Mouse (Mus musculus): ENCODE measurements around the gene Insig1. TPM values are rescaled to one million over a fixed set of nuclear protein-coding genes. Genes with fewer than 3 reads are reported as not detected.

Gene Insig1
- polyA plus RNA-seq, 1 experiment, result 91.6 TPM

GRCm38 (mm10) chr5:28106966-28107365 is 35.8 kb downstream of the Insig1 start:
- no peak for TF ChIP-seq CTCF (IDR thresholded peaks at IDR 0.05; ENCODE audit: extremely low read depth, insufficient read depth, low read length)
- TF ChIP-seq POLR2A (IDR thresholded peaks at IDR 0.05; ENCODE audit: extremely low read depth, insufficient read depth, low read length), result no peak
- Histone ChIP-seq H3K4me1 (ENCODE audit: control insufficient read depth, insufficient read depth, low read length) (no peaks in the 10 kb centered on the region), H3K27ac (ENCODE audit: insufficient read depth, low read length) (no peak overlapping the region), H3K4me3 (ENCODE audit: insufficient read depth, low read length) (no peak overlapping the region)

GRCm38 (mm10) chr5:28107974-28108373 is 36.8 kb downstream of the Insig1 start:
- Histone ChIP-seq H3K27ac (ENCODE audit: insufficient read depth, low read length) (no peak overlapping the region), H3K4me3 (ENCODE audit: insufficient read depth, low read length) (no peak overlapping the region), H3K4me1 (ENCODE audit: control insufficient read depth, insufficient read depth, low read length) (no peaks in the 10 kb centered on the region)
- TF ChIP-seq POLR2A (IDR thresholded peaks at IDR 0.05; ENCODE audit: extremely low read depth, insufficient read depth, low read length), result no peak
- no peak for TF ChIP-seq CTCF (IDR thresholded peaks at IDR 0.05; ENCODE audit: extremely low read depth, insufficient read depth, low read length)

GRCm38 (mm10) chr5:28110881-28111280 is 39.7 kb downstream of the Insig1 start:
- Histone ChIP-seq H3K27ac (ENCODE audit: insufficient read depth, low read length) (no peak overlapping the region), H3K4me3 (ENCODE audit: insufficient read depth, low read length) (no peak overlapping the region), H3K4me1 (ENCODE audit: control insufficient read depth, insufficient read depth, low read length) (no peaks in the 10 kb centered on the region)
- TF ChIP-seq POLR2A (IDR thresholded peaks at IDR 0.05; ENCODE audit: extremely low read depth, insufficient read depth, low read length) (no peak), CTCF (IDR thresholded peaks at IDR 0.05; ENCODE audit: extremely low read depth, insufficient read depth, low read length) (no peak)

GRCm38 (mm10) chr5:28117251-28117880 is 46.2 kb downstream of the Insig1 start:
- H3K4me1 ChIP-seq (ENCODE audit: control insufficient read depth, insufficient read depth, low read length), result no peaks in the 10 kb centered on the region
- H3K27ac ChIP-seq (ENCODE audit: insufficient read depth, low read length), result no peak overlapping the region
- H3K4me3 ChIP-seq (ENCODE audit: insufficient read depth, low read length), result no peak overlapping the region
- TF ChIP-seq POLR2A (IDR thresholded peaks at IDR 0.05; ENCODE audit: extremely low read depth, insufficient read depth, low read length) (no peak), CTCF (IDR thresholded peaks at IDR 0.05; ENCODE audit: extremely low read depth, insufficient read depth, low read length) (no peak)

- H3K4me1 ChIP-seq (ENCODE audit: control insufficient read depth, insufficient read depth, low read length), result no peaks in the 10 kb centered on the region
- no peak overlapping the region for H3K4me3 ChIP-seq (ENCODE audit: insufficient read depth, low read length)
- no peak overlapping the region for H3K27ac ChIP-seq (ENCODE audit: insufficient read depth, low read length)
- TF ChIP-seq POLR2A (IDR thresholded peaks at IDR 0.05; ENCODE audit: extremely low read depth, insufficient read depth, low read length) (no peak), CTCF (IDR thresholded peaks at IDR 0.05; ENCODE audit: extremely low read depth, insufficient read depth, low read length) (no peak)
Observed at GRCm38 (mm10) chr5:28117882-28118530, 46.8 kb downstream of the Insig1 start.

GRCm38 (mm10) chr5:28118531-28118925 is 47.4 kb downstream of the Insig1 start:
- no peaks in the 10 kb centered on the region for H3K4me1 ChIP-seq (ENCODE audit: control insufficient read depth, insufficient read depth, low read length)
- TF ChIP-seq CTCF (IDR thresholded peaks at IDR 0.05; ENCODE audit: extremely low read depth, insufficient read depth, low read length), result no peak
- no peak for TF ChIP-seq POLR2A (IDR thresholded peaks at IDR 0.05; ENCODE audit: extremely low read depth, insufficient read depth, low read length)
- no peak overlapping the region for H3K4me3 ChIP-seq (ENCODE audit: insufficient read depth, low read length)
- H3K27ac ChIP-seq (ENCODE audit: insufficient read depth, low read length), result no peak overlapping the region

GRCm38 (mm10) chr5:28119576-28119975 is 48.4 kb downstream of the Insig1 start:
- H3K27ac ChIP-seq (ENCODE audit: insufficient read depth, low read length), result no peak overlapping the region
- TF ChIP-seq POLR2A (IDR thresholded peaks at IDR 0.05; ENCODE audit: extremely low read depth, insufficient read depth, low read length) (no peak), CTCF (IDR thresholded peaks at IDR 0.05; ENCODE audit: extremely low read depth, insufficient read depth, low read length) (no peak)
- H3K4me1 ChIP-seq (ENCODE audit: control insufficient read depth, insufficient read depth, low read length), result no peaks in the 10 kb centered on the region
- H3K4me3 ChIP-seq (ENCODE audit: insufficient read depth, low read length), result no peak overlapping the region

- H3K4me3 ChIP-seq (ENCODE audit: insufficient read depth, low read length), result no peak overlapping the region
- TF ChIP-seq CTCF (IDR thresholded peaks at IDR 0.05; ENCODE audit: extremely low read depth, insufficient read depth, low read length), result 0 out of 2 replicates have a peak, but pooled peaks have one; percentile 10
- no peak for TF ChIP-seq POLR2A (IDR thresholded peaks at IDR 0.05; ENCODE audit: extremely low read depth, insufficient read depth, low read length)
- no peak overlapping the region for H3K27ac ChIP-seq (ENCODE audit: insufficient read depth, low read length)
- no peaks in the 10 kb centered on the region for H3K4me1 ChIP-seq (ENCODE audit: control insufficient read depth, insufficient read depth, low read length)
Observed at GRCm38 (mm10) chr5:28122491-28123454, 51.6 kb downstream of the Insig1 start.

- no peak overlapping the region for H3K4me3 ChIP-seq (ENCODE audit: insufficient read depth, low read length)
- TF ChIP-seq CTCF (IDR thresholded peaks at IDR 0.05; ENCODE audit: extremely low read depth, insufficient read depth, low read length), result no peak
- TF ChIP-seq POLR2A (IDR thresholded peaks at IDR 0.05; ENCODE audit: extremely low read depth, insufficient read depth, low read length), result no peak
- no peaks in the 10 kb centered on the region for H3K4me1 ChIP-seq (ENCODE audit: control insufficient read depth, insufficient read depth, low read length)
- H3K27ac ChIP-seq (ENCODE audit: insufficient read depth, low read length), result no peak overlapping the region
Observed at GRCm38 (mm10) chr5:28123455-28123825, 52.3 kb downstream of the Insig1 start.

Data from cortical plate, adult 2 months (tissue).